Mouse (Mus musculus) gastrocnemius, postnatal 4 days (tissue): ENCODE measurements around the gene Coq5. TPM values are rescaled to one million over a fixed set of nuclear protein-coding genes. Genes with fewer than 3 reads are reported as not detected.
A peak's percentile ranks its signal among the peaks of the same experiment; 100 is the strongest.

ENCODE experiments used
- DNase-seq, 2 experiments: peaks; one replicate each; pipeline ENCODE4 v3.0.0; 2021 to 2022; ENCODE audit warnings: low spot score in 2 of 2, mixed read lengths in 2 of 2
- long read RNA-seq, 2 experiments: library from polyadenylated mRNA; stranded (forward); transcript quantifications; one replicate each; pipeline ENCODE4 v2.0.0; 2021
- total RNA-seq, 2 experiments: library from RNA; stranded (reverse); gene quantifications; 2 replicates each; pipeline ENCODE4 v1.2.3; 2021

Gene Coq5
- total RNA-seq, result 10 to 100 TPM; 57.8 to 64.2 TPM
- long read RNA-seq, experiment 1, transcript Coq5-201 (7 exons, 2,037 nt), result major isoform, 169 of 173 reads
- long read RNA-seq, experiment 1, partial matches to known transcripts, result 2 of 173 reads
- long read RNA-seq, experiment 1, other reads (novel, unspliced or antisense), result 2 of 173 reads
- long read RNA-seq, experiment 2, transcript Coq5-201 (7 exons, 2,037 nt), result major isoform, 202 of 207 reads
- long read RNA-seq, experiment 2, partial matches to known transcripts, result 1 of 207 reads
- long read RNA-seq, experiment 2, other reads (novel, unspliced or antisense), result 4 of 207 reads

GRCm38 (mm10) chr5:115279226-115280049 lies at the start of gene Coq5:
Gene Coq5 (plus strand): TSS chr5:115279666.
- DNase-seq, result peak; percentile 81 to 86

GRCm38 (mm10) chr5:115230830-115231551 lies 48.5 kb upstream of the Coq5 start:
- DNase-seq, result no peak

DNA sequence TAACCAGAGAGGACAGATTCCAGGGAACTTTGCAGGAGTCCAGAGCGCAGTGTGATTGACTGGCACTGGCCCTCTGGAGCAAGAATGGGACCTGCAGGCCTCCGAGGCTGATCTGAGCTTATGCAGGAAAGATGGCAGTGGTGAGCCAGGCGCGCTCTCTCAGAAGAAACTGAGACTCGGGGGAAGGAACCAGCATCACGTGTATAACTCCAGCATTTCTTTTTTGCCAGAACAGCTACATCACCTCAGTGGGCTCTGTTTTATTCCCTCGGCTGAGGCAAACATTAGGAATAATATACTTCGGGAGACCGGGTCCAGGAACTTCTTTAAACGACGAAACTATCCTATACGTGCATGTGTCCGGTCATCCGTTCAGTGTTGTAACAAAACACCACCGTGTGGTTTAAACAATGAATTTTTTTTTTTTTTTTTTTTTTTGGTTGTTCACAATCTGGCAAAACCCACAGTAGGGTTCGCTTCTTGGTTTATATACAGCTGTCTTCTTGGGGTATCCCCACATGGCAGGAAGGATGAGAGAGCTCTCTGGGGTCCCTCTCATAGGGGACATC lies 47.8 kb upstream of the Coq5 start:
- DNase-seq, result no peak

DNA sequence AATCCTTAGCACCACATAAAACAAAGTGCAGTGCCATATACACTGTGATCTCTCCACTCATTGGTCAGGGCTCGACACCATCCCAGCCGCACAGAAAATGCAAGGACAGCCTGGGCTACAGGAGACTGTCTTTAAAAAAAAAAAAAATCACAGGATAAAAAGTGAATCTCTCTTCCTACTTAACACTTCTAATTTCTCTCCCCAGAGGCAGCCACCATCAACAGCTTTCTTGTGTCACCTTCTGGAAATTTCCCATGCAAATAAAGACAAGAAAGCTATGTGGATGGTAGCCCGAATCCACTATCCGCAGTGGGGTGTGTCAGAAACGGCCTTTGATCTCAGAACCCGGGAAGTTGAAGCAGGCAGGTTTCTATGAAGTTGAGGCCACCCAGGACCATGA lies 47.0 kb upstream of the Coq5 start:
- DNase-seq, result no peak

DNA sequence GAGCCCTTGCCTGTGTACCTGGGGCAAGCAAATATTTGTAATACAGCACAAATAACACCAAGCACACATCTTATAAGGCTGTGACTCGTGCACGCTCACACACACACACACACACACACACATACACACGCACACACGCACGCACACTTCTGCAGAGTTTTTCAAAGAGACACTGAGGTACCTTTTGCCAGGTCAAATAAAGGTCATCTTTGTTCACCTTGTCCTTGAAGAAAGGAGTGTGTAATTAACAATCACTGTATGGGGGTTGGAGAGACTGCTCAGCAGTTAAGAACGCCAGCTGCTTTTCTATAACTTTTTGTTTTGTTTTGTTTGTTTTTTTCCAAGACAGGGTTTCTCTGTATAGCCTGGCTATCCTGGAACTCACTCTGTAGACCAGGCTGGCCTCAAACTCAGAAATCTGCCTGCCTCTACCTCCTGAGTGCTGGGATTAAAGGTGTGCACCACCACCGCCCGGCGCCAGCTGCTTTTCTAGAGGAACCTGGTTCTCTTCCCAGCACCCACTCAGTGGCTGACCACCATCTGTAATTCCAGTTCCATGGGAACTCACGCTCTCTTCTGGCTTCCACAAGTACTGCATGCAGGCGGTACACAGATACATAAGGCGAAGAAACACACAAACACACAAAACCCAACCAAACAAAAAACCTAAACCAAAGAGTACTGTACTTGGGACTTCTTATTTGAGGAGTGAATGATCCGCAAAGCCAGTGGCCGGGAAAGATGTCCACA lies 46.3 kb upstream of the Coq5 start:
- DNase-seq, result no peak

- DNase-seq, result no peak
Measured at GRCm38 (mm10) chr5:115234519-115234918, 44.9 kb upstream of the Coq5 start.

DNA sequence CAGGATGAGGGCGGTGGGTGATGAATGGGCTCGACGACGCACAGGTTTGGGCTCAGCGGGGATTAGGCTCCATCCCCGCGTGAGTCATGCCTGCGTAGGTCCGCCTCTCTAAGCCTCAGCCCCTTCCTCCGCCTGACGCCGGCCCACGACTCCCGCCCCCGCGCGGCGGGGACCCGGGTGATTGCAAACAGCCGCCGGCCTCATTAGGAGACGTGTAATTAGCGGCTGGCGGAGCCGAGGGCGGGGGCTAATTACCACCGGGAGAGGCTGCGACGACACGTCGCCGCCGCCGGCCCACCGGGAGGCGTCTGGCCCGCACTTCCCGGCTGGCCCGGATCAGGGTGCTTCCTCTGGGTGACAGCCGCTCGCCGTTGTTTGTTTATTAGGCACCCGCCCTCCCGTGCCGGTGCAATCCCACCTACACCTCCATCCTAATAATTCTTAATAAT lies 44.1 kb upstream of the Coq5 start:
- DNase-seq, result peak; percentile 35 to 48

- DNase-seq, result peak; percentile 88 to 91
Measured at GRCm38 (mm10) chr5:115235786-115236263, 43.6 kb upstream of the Coq5 start, which contains the start of gene Pop5. Gene Pop5 (plus strand): TSS chr5:115235836.

- peak; percentile 86 to 90 for DNase-seq
Measured at GRCm38 (mm10) chr5:115237803-115238728, 41.4 kb upstream of the Coq5 start.

GRCm38 (mm10) chr5:115238729-115239195 lies 40.7 kb upstream of the Coq5 start:
- DNase-seq, result no peak

- no peak for DNase-seq
Measured at GRCm38 (mm10) chr5:115240191-115240590, 39.3 kb upstream of the Coq5 start.

- DNase-seq, result no peak
Measured at GRCm38 (mm10) chr5:115255472-115255871, 24.0 kb upstream of the Coq5 start.

DNA sequence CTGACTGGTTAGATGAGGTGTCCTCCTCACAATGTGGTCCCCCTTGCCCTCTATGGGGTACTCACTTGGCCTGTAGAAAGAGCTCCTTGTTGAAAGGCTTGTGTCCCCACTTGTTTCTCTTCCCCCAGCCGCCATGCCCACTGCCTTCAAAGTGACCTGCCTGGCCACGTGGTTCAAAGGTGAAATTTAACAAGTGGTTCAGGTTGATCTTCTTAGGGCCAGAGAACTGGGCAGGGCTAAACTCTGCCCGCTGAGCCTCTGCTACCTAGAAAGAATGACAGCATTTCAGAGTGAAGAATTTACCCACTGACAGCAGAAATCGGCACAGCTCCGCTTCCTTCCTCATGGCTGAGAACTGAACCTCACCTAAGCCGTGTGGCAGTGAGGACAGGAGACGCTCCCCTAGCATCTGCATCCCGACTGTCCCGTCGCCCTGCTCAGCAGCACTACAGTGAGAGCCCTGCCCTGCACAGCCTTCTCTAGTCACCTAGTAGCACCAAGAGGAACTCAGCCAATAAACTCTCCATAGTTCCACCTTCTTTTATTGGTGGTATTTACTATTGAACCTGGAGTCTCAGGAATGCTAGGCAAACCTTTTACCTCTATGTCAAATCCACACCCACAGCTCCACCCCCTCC lies 22.4 kb upstream of the Coq5 start:
- no peak for DNase-seq

DNA sequence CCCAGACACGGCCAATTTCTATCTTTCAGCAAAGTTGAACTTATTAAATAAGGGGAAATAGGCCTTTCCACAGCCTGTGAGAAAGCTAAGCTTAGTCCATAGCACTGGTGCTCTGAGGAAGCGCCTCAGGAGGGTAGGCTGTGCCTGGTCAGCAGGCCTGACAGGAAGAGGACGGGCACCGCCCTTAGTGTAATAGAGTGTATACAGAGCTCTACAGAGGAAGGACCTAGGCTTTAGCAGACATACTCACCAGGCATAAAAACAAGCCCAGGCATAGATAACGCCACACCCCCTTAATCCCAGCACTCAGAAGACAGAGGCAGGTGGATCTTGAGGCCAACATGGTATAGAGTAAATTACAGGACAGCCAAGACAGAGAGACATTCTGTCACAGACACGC lies 19.1 kb upstream of the Coq5 start:
- DNase-seq, result no peak

GRCm38 (mm10) chr5:115261141-115261540 lies 18.3 kb upstream of the Coq5 start:
- no peak for DNase-seq

DNA sequence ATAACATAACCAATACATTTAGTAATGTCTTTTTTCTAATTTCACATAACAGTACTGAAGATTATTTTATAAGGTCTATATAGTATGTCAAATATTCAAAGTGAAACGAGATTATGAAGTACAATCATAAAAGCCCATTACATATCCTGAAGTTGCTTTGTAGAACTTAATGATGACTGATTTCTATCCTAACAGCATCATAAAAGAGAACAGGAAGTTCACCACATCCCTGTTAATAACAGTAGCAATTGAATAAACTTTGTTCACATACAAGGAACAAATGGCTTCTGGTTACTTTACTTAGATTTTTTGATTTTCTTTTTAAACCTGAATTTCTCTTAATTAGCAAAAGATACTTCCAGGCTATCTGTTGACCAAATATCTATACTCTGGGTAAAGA lies 17.6 kb upstream of the Coq5 start:
- DNase-seq, result no peak

DNA sequence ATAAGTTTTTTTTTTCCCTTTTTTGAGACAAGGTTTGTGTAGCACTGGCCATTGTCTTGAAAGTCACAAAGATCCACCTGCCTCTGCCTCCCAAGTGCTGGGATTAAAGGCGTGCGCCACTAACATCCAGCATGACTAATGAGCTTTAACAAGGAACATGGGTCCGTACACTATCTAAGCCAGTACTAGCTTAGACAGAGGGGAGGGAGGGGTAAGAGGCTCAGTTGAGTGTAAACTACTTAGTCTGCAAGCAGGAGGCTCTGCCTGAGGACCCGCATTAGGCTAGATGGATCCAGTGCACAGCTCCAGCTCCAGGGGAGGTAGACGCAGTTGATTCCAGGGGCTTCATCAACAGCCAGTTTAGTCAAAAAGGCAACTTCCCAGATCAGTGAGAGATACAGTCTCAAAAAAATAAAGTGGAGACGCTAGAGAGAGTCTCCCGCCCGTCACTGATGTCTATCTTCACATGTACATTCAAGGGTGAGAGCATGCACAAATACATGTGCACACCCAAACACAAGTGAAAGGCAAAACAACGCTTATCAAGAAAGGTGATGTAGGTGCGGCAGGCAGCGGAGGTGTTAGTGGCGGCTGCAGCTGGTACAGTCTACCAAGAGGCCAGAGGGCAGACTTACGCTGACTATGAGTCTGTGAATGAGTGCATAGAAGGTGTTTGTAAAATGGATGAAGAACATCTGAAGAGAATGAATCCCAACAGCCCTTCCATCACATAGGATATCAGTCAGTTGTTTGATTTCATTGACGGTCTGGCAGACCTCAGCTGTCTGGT lies 16.8 kb upstream of the Coq5 start:
- no peak for DNase-seq

GRCm38 (mm10) chr5:115266340-115266739 lies 13.1 kb upstream of the Coq5 start:
- DNase-seq, result no peak
